Mouse (Mus musculus) midbrain, embryonic 11.5 days (tissue): ENCODE data around the gene Rec8. TPM values are rescaled to one million over a fixed set of nuclear protein-coding genes. Genes with fewer than 3 reads are reported as not detected.

Experiments used
- ATAC-seq: fragments of 200-750 bp; cut with Nextera tagmentation; 2 replicates; pipeline ENCODE4 v1.8.0; 2017; ENCODE audit warnings: moderate TSS enrichment, moderate library complexity; ENCODE audit not compliant: low FRiP score
- DNase-seq: peaks from one replicate; pipeline ENCODE4 v3.0.0; 2015; ENCODE audit warnings: low spot score; ENCODE audit errors: missing footprints
- H3K27ac ChIP-seq: fragments of 300-500 bp; sonication (generic); 2 replicates; pipeline ENCODE4 v1.5.1; 2014; ENCODE audit warnings: low read depth, low read length
- H3K27me3 ChIP-seq: fragments of 300-500 bp; sonication (generic); 2 replicates; pipeline ENCODE4 v1.6.1; 2014; ENCODE audit warnings: mild to moderate bottlenecking, low read length, moderate library complexity, mixed read lengths; ENCODE audit not compliant: control insufficient read depth, insufficient read depth
- H3K36me3 ChIP-seq: fragments of 300-500 bp; sonication (generic); 2 replicates; pipeline ENCODE4 v1.6.1; 2014; ENCODE audit warnings: mild to moderate bottlenecking, low read length, moderate library complexity, mixed read lengths; ENCODE audit not compliant: control insufficient read depth, insufficient read depth
- H3K4me1 ChIP-seq: fragments of 300-500 bp; sonication (generic); 2 replicates; pipeline ENCODE4 v1.6.1; 2014; ENCODE audit warnings: low read length; ENCODE audit not compliant: control insufficient read depth, insufficient read depth
- H3K4me2 ChIP-seq: fragments of 300-500 bp; sonication (generic); 2 replicates; pipeline ENCODE4 v1.6.1; 2014; ENCODE audit warnings: mild to moderate bottlenecking, moderate library complexity
- H3K4me3 ChIP-seq: fragments of 300-500 bp; sonication (generic); 2 replicates; pipeline ENCODE4 v1.5.1; 2014; ENCODE audit warnings: low read depth, low read length
- H3K9ac ChIP-seq: fragments of 300-500 bp; sonication (generic); 2 replicates; pipeline ENCODE4 v1.6.1; 2014; ENCODE audit warnings: low read length
- H3K9me3 ChIP-seq: fragments of 300-500 bp; sonication (generic); 2 replicates; pipeline ENCODE4 v1.6.1; 2016; ENCODE audit warnings: low read length; ENCODE audit not compliant: control insufficient read depth
- WGBS: fragments of 180-500 bp; shearing (Covaris S2); extraction: QIAGEN DNeasy Blood & Tissue Kit; methylation state at CpG from one replicate; pipeline ENCODE4 v1.1.7; 2014; 5-methylcytosine and 5-hydroxymethylcytosine counted together
- polyA plus RNA-seq: library from polyadenylated mRNA; unstranded; fragments of >200 nt; fragmentation: Nextera tagmentation; extraction: Ambion mirVana; gene quantifications from 2 replicates; pipeline ENCODE4 v1.2.1, GENCODE M21; 2014

The Rec8 gene
- polyA plus RNA-seq, 1 experiment from 2014 or later, result 2.6 TPM

GRCm38 (mm10) chr14:55589771-55590448, 27.9 kb upstream of the Rec8 start:
- peaks cover 15% of the 10 kb centered on the region for H3K4me1 ChIP-seq
- ATAC-seq (no peak), DNase-seq (no peak)
- no peaks in the 10 kb centered on the region for H3K27me3 ChIP-seq
- peak overlapping the region; percentile 85 for H3K9ac ChIP-seq
- no peak overlapping the region for H3K27ac ChIP-seq
- H3K4me2 ChIP-seq, result peak overlapping the region; percentile 97
- H3K4me3 ChIP-seq, result peak overlapping the region; percentile 91
- H3K36me3 ChIP-seq, result peaks cover 6% of the 10 kb centered on the region
- H3K9me3 ChIP-seq, result no peaks in the 10 kb centered on the region
- 89% methylated on average over 11 of the region's 11 CpGs for WGBS

DNA sequence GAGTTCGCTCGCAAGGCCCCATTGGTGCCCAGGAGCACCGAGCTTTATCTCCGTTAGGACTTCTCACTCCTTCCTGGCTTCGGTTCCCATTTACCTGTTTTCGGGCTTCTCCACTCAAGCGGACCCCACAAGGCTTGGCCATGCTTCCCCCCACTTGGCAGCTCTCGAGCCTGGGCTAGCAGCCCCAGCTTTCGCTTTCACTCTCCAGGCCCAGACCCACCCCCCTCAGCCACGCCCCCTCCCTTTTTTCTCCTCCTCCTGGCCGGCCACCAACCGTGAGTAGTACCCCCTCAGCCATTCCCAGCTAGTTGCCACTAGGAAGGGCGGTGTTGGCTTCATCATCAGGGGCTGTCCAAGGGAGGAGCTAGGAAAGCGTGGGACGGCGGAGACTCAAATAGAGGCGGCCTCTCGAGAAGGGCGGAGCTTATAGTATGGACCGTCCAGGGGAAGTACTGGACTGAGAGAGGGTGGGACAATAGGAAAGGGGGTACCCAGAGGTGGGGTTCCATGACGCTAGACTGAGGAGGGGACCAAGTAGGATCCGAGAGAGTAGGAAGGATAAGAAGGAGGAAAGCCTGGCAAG, 27.0 kb upstream of the Rec8 start, which contains the start of gene Psme2:
Psme2 (minus strand) TSS at position 366 of the 583 bp plus-strand sequence.
- peak; percentile 96 for ATAC-seq

DNA sequence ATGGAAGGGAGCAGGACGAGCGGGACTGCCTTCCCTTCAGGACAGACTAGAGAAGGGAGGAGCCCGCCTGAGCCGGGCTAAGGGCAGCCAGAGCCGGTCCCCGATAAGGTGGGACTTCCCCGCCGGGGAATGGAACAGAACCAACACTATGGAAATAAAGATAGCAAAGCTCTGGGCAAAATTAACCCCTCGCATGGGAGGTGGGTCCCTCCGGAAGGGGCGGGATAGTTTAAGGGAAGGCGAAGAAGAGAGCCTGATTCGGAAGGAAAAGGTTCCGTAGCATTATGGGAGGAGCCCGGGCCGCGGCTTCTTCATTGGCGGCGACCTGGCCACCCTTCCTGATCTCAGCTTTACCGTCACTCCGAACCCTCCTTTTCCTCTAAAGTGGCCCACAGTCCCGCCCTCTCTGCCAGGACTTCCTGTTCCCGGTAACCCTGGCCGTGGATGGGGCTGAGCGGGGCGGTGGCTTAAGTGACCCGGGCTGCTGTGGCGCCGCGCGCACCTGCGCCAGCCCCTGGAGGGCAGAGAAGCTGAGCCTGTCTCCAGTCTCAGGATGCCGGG, 26.4 kb upstream of the Rec8 start, which contains the start of gene Rnf31:
Rnf31 (plus strand) TSS at position 378 of the 561 bp plus-strand sequence.
- H3K4me2 ChIP-seq, result peak within 1 kb of the TSS; percentile 97
- peak within 1 kb of the TSS; percentile 85 for H3K27ac ChIP-seq
- H3K27me3 ChIP-seq, result no peaks in the 10 kb centered on the region
- under 1% methylated on average over 33 of the region's 33 CpGs for WGBS
- H3K9ac ChIP-seq, result peak within 1 kb of the TSS; percentile 85
- peak within 1 kb of the TSS; percentile 91 for H3K4me3 ChIP-seq
- ATAC-seq (peak; percentile 86), DNase-seq (peak; percentile 98)
- H3K9me3 ChIP-seq, result no peaks in the 10 kb centered on the region
- peaks cover 17% of the 10 kb centered on the region for H3K36me3 ChIP-seq
- peaks cover 15% of the 10 kb centered on the region for H3K4me1 ChIP-seq

More for the DNA sequence above, 27.0 kb upstream of the Rec8 start, which contains the start of gene Psme2:
- peak within 1 kb of the TSS; percentile 85 for H3K9ac ChIP-seq
- H3K36me3 ChIP-seq, result peaks cover 12% of the 10 kb centered on the region
- no peaks in the 10 kb centered on the region for H3K9me3 ChIP-seq
- WGBS, result under 1% methylated on average over 22 of the region's 22 CpGs
- peak within 1 kb of the TSS; percentile 91 for H3K4me3 ChIP-seq
- H3K27ac ChIP-seq, result peak within 1 kb of the TSS; percentile 85
- H3K4me1 ChIP-seq, result peaks cover 15% of the 10 kb centered on the region
- no peaks in the 10 kb centered on the region for H3K27me3 ChIP-seq
- DNase-seq, result peak; percentile 98
- peak within 1 kb of the TSS; percentile 97 for H3K4me2 ChIP-seq

DNA sequence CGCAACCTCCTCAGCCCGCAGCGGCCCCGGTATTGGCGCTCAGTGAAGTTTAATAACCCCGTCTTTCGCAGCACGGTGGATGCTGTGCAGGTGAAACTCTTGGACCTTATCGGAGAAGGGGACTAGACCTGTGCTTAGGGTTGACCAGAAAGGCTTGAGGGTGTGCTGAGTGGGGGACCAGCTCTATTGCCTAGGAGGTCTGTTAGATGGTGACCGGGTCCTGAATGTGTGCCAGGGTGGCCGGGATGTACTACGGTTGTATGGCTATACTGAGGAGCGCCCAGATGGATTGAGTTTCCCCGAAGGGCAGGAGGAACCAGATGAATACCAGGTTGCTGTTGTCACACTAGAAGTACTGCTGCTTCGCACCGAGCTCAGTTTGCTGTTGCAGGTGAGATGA, 25.6 kb upstream of the Rec8 start:
- no peak overlapping the region for H3K27ac ChIP-seq
- H3K4me1 ChIP-seq, result peaks cover 15% of the 10 kb centered on the region
- H3K27me3 ChIP-seq, result no peaks in the 10 kb centered on the region
- H3K4me2 ChIP-seq, result peak overlapping the region; percentile 97
- peak overlapping the region; percentile 85 for H3K9ac ChIP-seq
- H3K36me3 ChIP-seq, result peaks cover 19% of the 10 kb centered on the region
- ATAC-seq (no peak), DNase-seq (no peak)
- 8% methylated on average over 16 of the region's 16 CpGs for WGBS
- no peaks in the 10 kb centered on the region for H3K9me3 ChIP-seq
- peak overlapping the region; percentile 91 for H3K4me3 ChIP-seq

- H3K27ac ChIP-seq, result no peak overlapping the region
- H3K9me3 ChIP-seq, result no peaks in the 10 kb centered on the region
- DNase-seq (peak; percentile 66), ATAC-seq (no peak)
- H3K9ac ChIP-seq, result no peak overlapping the region
- WGBS, result 78% methylated on average over 13 of the region's 13 CpGs
- no peak overlapping the region for H3K4me3 ChIP-seq
- peaks cover 26% of the 10 kb centered on the region for H3K36me3 ChIP-seq
- no peaks in the 10 kb centered on the region for H3K27me3 ChIP-seq
- H3K4me1 ChIP-seq, result peaks cover 9% of the 10 kb centered on the region
- no peak overlapping the region for H3K4me2 ChIP-seq
Measured at GRCm38 (mm10) chr14:55596036-55596690, 21.7 kb upstream of the Rec8 start.

- Histone ChIP-seq H3K4me2 (no peak overlapping the region), H3K36me3 (peaks cover 34% of the 10 kb centered on the region), H3K4me1 (no peaks in the 10 kb centered on the region), H3K4me3 (no peak overlapping the region), H3K9ac (no peak overlapping the region), H3K27ac (no peak overlapping the region), H3K9me3 (no peaks in the 10 kb centered on the region), H3K27me3 (no peaks in the 10 kb centered on the region)
- 95% methylated on average over 21 of the region's 21 CpGs for WGBS
- no peak for ATAC-seq
- peak; percentile 67 for DNase-seq
Measured at GRCm38 (mm10) chr14:55598521-55599390, 19.1 kb upstream of the Rec8 start.

DNA sequence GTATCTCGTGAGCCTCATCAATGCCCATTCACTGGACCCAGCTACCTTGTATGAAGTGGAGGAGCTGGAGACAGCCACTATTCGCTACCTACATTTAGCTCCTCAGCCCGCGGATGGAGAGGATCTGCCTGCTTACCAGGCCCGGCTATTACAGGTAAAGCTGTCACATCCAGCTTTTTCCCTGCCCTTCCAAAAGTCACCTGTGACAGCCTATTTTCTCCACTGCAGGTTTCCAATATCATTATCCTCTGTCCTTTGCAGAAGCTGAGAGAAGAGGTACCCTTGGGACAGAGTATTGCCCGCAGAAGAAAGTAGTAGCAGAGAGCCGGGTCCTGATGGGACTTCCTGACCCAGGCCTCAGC, 14.6 kb upstream of the Rec8 start, which contains the start of gene Irf9:
Irf9 (plus strand) TSS at position 301 of the 362 bp plus-strand sequence.
- no peak for ATAC-seq
- Histone ChIP-seq H3K4me1 (no peaks in the 10 kb centered on the region), H3K9me3 (no peaks in the 10 kb centered on the region), H3K4me2 (peak within 1 kb of the TSS; percentile 28; the same call in 1 of the 2 replicates), H3K36me3 (peaks cover 20% of the 10 kb centered on the region), H3K9ac (peak within 1 kb of the TSS; percentile 34; the same call in 1 of the 2 replicates), H3K4me3 (peak within 1 kb of the TSS; percentile 10; the same call in 1 of the 2 replicates), H3K27ac (no peak within 1 kb of the TSS), H3K27me3 (no peaks in the 10 kb centered on the region)
- DNase-seq, result peak; percentile 73
- WGBS, result 88% methylated on average over 7 of the region's 7 CpGs
